Mouse (Mus musculus) lung, postnatal 25 days (tissue): ENCODE results near the gene Dhx16.

Source experiments
- DNase-seq: peaks from one replicate; pipeline ENCODE4 v3.0.0; 2022; ENCODE audit warnings: low spot score

Dhx16 gene

GRCm38 (mm10) chr17:35896781-35897643 lies 17.4 kb downstream of the Dhx16 start, which contains the start of gene 2310061I04Rik:
Gene 2310061I04Rik, minus strand, starts transcription at chr17:35897431.
- DNase-seq: peak; percentile 89

GRCm38 (mm10) chr17:35897644-35898573 lies 18.3 kb downstream of the Dhx16 start:
- no peak for DNase-seq

- DNase-seq: no peak
Measured at GRCm38 (mm10) chr17:35900636-35901035, 21.0 kb downstream of the Dhx16 start.

- peak; percentile 86 for DNase-seq
Measured at GRCm38 (mm10) chr17:35903343-35903991, 23.8 kb downstream of the Dhx16 start.

GRCm38 (mm10) chr17:35903992-35904355 lies 24.4 kb downstream of the Dhx16 start:
- no peak for DNase-seq

GRCm38 (mm10) chr17:35905587-35905986 lies 26.0 kb downstream of the Dhx16 start:
- DNase-seq: no peak

GRCm38 (mm10) chr17:35907609-35908008 lies 28.0 kb downstream of the Dhx16 start:
- DNase-seq: no peak

GRCm38 (mm10) chr17:35909186-35909918 lies 29.7 kb downstream of the Dhx16 start:
- no peak for DNase-seq

- DNase-seq: peak; percentile 97
Measured at GRCm38 (mm10) chr17:35909919-35910369, 30.3 kb downstream of the Dhx16 start, which contains the start of gene Atat1. Gene Atat1, minus strand, starts transcription at chr17:35910075.

- no peak for DNase-seq
Measured at GRCm38 (mm10) chr17:35914975-35915374, 35.4 kb downstream of the Dhx16 start.

GRCm38 (mm10) chr17:35915538-35916296 lies 36.1 kb downstream of the Dhx16 start:
- DNase-seq: no peak

- peak; percentile 100 for DNase-seq
Measured at GRCm38 (mm10) chr17:35916297-35917142, 36.9 kb downstream of the Dhx16 start, which contains the start of the genes Mrps18b and Ppp1r10. Gene Mrps18b, minus strand, starts transcription at chr17:35916389. Gene Ppp1r10, plus strand, starts transcription at chr17:35916434.

GRCm38 (mm10) chr17:35917143-35917462 lies 37.5 kb downstream of the Dhx16 start:
- DNase-seq: no peak

- DNase-seq: peak; percentile 57
Measured at GRCm38 (mm10) chr17:35917463-35918251, 38.0 kb downstream of the Dhx16 start.

GRCm38 (mm10) chr17:35918276-35919059 lies 38.8 kb downstream of the Dhx16 start:
- DNase-seq: peak; percentile 47

GRCm38 (mm10) chr17:35919060-35919715 lies 39.6 kb downstream of the Dhx16 start:
- peak; percentile 98 for DNase-seq

- DNase-seq: no peak
Measured at GRCm38 (mm10) chr17:35919864-35920301, 40.3 kb downstream of the Dhx16 start.
